Mouse (Mus musculus) gastrocnemius, postnatal 36 days (tissue): ENCODE results near the gene Eno1. TPM values are rescaled to one million over a fixed set of nuclear protein-coding genes. Genes with fewer than 3 reads are reported as not detected.
A peak's percentile ranks its signal among the peaks of the same experiment; 100 is the strongest.
"Not testable (repeated sequence)": the region's sequence is repeated elsewhere in the genome, so short reads cannot be mapped to it uniquely, and the experiment has no call there.

Source experiments
- DNase-seq, 2 experiments: peaks; one replicate each; pipeline ENCODE4 v3.0.0; 2022
- intact Hi-C: fragments of 180-260 bp; cut with DNase I; formaldehyde crosslinking; loops from one replicate; pipeline ENCODE4 v1.15.1; 2025
- total RNA-seq, 2 experiments: library from RNA; stranded (reverse); gene quantifications; 2 replicates each; pipeline ENCODE4 v1.2.3; 2021

Gene Eno1
- total RNA-seq, 2 experiments from 2014 or later = 104 to 128 TPM

DNA sequence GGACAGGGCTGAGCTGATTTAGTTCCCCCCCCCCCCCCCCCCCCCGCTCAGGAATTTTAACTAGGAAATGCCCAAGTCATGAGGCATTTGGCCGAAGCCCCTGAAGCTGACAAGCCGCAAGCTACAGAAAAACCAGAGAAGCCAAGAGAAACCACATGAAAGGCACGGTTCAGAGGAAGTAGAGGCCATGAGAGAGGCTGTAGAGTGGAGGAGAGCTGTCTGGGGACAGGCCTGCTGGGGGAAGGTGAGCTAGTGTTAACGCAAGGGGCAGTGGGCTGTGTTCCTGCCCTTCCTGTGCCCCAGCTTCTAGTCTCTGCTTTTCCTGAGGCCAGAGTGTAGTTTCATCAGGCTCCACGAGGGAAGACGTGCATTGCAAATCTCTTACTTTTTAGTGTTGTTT, 33.2 kb downstream of the Eno1 start:
- no peak for DNase-seq
- intact Hi-C loops = no loop called here

DNA sequence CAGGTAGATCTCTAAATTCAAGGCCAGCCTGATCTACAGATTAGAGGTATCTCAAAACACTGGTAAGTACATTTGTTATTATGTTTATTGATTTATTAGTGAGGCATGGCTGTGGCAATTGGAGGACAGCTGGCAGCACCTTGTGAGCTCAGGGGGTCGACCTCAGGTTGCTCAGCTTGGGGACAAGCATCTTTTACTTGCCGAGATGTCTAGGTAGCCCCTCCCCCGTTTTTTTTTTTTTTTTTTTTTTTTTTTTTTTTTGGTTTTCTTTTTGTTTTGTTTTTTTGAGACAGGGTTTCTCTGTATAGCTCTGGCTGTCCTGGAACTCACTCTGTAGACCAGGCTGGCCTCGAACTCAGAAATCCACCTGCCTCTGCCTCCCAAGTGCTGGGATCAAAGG, 34.2 kb downstream of the Eno1 start:
- intact Hi-C loops, DNase-seq: not testable (repeated sequence)

DNA sequence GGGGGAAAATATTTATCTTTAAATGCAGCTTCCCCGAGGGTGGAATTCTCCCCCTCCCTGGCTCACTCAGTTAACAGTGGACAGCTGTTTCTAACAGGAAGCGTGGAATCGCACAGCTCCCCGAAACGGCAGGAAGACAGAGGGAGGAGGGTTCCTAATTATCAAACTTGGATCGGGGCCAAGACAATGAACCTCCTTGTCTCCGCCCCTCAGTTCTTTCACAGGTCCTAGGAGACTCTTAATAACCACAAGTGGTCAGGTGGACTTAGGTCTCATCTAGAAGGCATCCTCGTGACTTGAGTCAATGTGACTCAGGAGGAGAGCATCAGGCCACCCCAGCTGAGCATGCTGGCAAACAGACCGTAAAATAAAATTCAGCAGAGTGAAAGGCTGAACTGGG, 36.2 kb downstream of the Eno1 start:
- intact Hi-C loops = no loop called here
- DNase-seq = peak in 1 of 2 experiments; percentile 43

DNA sequence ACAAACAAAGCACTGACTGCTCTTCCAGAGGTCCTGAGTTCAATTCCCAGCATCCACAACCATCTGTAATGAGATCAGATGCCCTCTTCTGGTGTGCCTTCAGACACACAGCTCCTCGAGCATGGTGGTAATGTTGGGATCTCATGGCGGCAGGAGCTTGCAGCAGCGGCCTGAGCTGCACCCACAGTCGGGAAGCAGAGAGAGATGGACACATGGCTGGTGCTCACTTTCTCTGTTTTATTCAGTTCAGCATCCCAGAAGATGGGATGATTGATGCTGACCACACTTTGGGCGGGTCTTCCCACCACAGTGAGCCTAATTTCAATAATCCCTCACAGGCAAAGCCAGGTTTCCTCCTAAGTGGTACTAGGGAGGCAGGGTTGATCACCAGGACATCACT, 39.0 kb downstream of the Eno1 start:
- intact Hi-C loops = no loop called here
- no peak for DNase-seq

DNA sequence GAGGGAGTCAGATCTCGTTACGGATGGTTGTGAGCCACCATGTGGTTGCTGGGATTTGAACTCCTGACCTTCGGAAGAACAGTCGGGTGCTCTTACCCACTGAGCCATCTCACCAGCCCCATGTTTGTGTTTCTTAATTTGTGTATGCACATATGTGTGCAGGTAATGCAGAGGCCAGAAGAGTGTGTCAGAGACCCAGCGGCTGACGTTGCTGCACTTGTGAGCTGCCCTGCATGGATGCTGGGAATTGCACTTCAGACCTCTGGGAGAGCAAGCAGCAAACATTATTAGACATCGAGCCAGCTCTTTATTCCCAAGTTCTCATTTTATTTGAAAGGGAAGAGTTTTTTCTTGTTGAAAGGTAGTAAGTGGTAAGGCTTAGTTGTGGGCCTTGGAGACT, 42.8 kb downstream of the Eno1 start:
- DNase-seq, intact Hi-C loops: not testable (repeated sequence)

DNA sequence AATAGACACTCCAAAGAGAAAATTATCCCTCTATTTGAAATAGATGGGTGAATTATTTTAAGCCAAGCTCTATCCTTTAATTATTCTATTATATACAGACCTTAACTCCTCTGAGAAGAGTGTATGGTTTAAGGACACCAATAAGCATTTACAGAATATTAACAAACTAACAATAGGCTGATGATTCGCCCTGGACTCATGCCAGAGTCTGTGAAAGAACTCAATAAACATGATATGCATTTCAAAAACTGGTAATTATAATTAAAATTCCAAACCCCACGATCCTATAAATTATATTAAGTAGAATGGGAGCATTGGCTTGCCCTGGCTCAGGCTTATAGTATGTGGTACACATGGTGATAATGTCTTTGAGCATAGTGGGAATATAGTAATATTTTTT, 43.5 kb downstream of the Eno1 start:
- intact Hi-C loops = no loop called here

DNA sequence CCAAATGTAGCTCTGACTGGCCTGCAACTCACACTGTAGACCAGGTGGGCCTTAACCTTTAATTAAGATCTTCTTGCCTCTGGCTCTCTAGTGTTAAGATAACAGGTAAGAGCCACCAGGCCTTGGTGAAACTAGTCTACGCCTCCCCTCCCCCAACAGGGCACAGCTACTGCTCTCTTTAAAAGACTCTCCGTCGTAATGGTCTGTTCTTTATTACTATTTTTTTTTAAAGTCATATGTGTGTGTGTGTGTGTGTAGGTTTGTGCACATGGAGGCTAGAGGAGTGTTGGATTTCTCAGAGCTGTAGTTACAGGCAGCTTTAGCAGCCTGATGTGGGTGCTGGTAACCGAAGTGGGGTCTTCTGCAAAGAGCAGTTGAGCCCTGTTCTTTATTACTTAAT, 43.9 kb downstream of the Eno1 start:
- DNase-seq = no peak
- intact Hi-C loops = no loop called here

More for the DNA sequence above, 43.5 kb downstream of the Eno1 start:
- DNase-seq = no peak

DNA sequence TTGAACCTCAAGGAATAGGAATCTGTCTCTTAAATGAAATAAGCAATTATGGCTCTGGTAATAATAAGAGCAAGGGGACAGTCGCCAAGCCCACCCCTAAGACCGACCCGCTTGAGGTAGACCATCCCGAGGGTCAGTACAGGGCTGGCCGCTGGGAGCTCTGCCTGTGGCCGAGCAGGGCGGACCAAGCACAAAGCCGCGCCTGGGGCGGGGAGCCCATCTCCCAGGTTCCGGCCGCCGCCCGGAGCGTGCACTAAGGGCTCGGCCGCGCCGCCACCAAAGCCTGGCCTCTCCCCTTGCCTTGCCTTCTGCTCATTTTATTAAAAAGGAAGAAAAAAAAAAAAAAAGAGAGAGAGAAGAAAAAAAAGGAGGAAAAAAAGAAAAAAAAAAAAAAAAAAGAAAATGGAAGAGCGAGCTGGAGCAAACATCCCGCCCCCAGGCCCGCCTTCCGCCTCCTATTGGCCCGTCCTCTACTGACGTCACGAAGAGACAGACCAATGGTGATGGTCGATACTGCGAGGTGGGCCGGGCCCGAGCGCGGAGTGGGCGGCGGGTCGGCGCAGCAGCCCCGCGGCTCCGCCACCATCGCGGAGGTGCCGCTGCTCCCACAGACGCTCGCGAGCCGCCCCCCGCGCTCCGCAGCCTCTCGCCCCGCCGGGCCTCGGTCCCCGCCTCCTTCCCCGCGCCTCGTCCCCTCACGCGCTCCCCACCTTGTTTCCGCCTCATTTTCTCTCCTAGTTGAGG, 44.7 kb downstream of the Eno1 start, which contains the start of gene Rere:
TSS of gene Rere (plus strand) at position 629 of the 744 bp plus-strand sequence.
- DNase-seq = peak; percentile 98 to 99
- intact Hi-C loops = no loop called here

DNA sequence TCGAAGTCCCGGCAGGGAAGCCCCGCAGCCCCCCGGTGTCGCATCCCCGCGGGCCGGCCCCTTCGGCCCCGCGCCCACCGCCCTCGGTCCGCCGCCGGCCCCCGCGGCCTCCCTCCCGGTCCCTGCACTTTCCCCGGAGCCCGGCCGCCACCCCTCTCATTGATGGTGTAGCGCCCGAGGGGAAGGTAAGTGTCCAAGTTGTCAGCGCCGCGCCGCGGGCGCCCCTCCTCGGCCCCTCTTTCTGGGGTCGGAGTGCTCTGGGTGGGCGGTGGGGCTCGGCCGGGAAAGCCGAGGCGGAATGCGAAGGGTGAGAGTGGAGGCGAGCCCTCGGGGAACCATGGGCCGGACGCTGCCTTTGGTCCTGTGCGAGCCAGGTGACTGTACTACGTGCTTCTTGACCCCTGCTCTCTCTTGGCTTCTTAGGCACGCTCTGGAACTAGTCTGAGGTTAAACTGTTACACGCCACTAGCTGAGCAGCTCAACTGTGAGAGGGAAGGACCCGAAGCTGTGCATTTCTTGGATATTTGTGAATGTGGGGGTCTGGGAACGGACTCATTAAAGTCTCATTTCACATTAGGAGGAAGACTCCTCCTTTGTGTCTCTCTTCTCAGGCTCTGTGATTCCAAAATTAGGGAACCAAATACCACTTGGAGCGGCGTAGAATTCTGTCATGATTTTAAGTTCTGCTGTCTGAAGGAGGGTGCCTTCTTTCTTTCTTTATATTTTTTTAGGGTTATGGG, 45.5 kb downstream of the Eno1 start:
- peak in 1 of 2 experiments; percentile 53 for DNase-seq
- intact Hi-C loops = no loop called here

DNA sequence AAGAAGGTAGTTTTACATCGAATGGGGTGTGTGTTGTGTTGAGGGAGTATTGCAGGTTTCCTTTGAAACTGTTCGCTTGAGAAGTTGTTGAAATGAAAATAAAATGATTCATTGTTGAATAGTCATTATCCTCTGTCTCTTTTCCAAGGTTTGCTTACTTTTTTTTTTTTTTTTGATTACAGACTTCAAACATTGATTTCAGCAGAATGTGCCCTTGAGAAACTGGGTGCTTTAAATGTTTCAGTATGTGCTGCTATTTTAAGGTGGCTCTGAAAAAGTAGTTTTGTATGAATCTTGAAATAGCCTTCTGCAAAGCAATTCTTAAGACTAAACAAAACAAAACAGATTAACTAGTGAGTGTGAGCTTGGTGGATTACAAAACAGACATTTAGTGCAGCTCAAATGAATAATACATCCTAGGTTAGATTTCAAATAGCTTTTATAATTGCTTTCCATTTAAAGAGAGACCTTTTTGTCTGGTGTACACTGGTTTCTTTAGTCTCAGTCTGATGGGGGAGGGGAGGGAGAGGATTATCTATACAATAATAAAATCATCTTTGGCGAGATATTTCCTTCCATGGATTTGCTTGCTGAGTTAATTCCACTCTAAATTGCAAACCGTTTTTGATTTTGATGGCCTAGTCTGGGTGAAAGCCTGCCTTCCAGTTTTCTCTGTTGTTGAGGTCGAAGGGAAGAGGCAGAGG, 46.3 kb downstream of the Eno1 start:
- intact Hi-C loops = no loop called here
- no peak for DNase-seq

DNA sequence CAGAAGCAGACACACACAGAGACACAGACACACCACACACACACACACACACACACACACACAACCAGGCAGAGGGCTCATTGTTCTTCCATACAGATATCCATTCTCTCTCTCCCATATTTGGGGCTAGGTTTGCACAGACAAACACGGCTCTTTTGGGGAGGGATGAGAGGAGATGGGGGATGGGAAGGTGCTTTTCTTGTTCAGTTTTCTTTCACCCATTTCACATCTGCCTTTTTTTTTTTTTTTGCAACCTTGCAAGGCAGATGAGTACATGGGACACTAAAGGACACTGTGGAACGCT, 46.8 kb downstream of the Eno1 start:
- no peak for DNase-seq
- intact Hi-C loops = no loop called here

DNA sequence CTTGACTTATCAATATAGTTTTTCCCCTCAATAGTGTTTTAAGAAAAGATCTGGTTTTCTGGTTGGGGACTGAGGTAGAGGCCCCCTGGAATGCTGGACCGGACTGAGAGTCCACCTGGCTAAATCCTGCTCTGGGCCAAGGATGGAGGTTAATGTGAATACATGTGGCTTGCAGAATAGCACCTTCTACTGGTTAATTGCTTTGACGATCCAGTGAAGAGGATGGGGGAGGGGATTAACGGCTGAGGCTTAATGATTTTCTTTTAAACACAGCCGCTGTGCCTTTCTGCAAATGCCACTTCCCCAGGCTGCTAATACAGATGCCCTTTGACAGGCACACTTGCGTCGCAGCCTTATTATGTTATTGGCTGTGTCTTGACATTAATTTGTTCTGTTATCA, 47.5 kb downstream of the Eno1 start:
- intact Hi-C loops = no loop called here
- DNase-seq = no peak

DNA sequence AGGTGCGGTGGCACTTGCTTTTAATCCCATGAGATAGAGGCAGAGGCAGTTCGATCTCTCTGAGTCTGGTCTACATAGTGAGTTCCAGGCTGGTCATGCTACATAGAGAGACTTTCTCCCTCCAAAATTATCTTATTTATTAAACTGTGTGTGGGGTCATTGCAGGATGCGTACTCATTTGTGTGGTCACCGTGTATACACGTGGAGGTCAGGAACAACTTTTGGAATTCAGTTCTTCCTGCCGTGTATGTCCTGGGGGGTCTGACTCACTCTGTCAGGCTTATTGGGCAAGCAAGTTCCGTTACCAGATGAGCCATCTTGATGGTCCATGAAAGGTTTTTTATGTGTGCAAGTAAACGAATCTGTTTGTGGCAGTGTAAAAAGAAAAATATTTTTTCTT, 50.5 kb downstream of the Eno1 start:
- no peak for DNase-seq
- intact Hi-C loops = loop anchor here (5.0 kb wide), 1 partner anchor 55 kb away; no protein-coding TSS in a partner anchor

DNA sequence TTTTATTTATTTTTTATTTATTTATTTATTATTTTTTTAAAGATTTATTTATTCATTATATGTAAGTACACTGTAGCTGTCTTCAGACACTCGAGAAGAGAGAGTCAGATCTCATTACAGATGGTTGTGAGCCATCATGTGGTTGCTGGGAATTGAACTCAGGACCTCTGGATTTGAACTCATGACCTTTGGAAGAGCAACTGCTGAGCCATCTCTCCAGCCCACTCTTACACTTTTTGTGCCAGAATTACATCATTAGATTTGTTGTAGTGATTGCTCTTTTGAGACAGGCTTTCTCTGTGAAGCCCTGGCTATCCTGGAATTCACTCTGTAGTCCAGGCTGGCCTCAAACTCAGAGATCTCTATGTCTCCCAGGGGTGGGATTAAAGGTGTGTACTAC, 50.9 kb downstream of the Eno1 start:
- DNase-seq = not testable (repeated sequence)
- intact Hi-C loops = loop anchor here (5.0 kb wide), 1 partner anchor 55 kb away; no protein-coding TSS in a partner anchor

DNA sequence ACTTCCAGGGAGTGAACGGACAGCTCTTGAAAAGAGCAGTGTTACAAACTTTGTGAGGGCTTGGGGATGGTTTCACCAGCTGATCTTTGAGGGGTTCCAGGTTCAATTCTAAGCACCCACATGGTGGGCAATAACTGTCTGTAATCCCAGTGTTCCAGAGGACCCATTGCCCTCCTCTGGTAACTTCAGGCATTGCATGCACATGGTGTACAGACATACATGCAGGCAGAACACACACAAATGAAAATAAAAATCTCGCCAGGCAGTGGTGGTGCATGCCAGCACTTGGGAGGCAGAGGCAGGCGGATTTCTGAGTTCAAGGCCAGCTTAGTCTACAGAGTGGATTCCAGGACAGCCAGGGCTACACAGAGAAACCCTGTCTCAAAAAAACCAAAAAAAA, 55.4 kb downstream of the Eno1 start:
- DNase-seq = no peak
- intact Hi-C loops = no loop called here

DNA sequence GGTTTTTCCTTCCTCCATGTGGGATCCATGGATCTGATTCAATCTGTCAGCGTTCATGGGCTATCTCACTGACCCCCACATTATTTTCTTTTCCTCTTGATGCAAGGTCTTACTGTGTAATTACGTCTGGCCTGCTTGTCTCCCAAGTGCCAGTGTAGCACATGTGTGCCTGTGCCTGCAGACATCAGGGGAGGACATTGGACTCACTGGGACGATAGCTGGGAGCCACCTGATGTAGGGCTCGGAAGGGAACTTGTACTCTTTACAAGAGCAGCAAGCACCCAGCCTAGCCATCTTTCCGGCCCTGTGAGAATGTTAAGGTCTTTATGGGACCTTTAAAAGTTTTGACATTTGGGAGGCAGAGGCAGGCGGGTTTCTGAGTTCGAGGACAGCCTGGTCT, 58.3 kb downstream of the Eno1 start:
- DNase-seq = no peak
- intact Hi-C loops = no loop called here

DNA sequence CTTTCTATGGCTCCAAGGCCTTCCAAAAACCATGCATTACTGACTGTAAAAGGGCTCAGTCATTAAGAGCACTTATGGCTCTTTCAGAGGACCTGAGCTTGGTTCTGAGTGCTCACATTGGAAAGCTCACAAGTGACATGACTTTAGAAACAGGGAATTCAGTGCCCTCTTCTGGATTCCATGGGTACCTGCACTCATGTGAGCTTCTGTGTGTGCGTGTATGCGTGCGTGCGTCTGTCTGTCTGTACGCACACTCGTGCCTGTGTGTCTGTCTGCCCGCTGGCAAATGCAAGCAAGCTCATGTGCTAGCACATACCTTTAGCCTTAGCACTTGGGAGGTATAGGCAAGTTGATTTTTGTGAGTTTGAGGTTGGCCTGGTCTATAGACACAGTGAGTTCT, 59.4 kb downstream of the Eno1 start:
- intact Hi-C loops = no loop called here
- no peak for DNase-seq
